Mouse (Mus musculus) liver, embryonic 16.5 days (tissue): ENCODE data around the gene Myl7. TPM values are rescaled to one million over a fixed set of nuclear protein-coding genes. Genes with fewer than 3 reads are reported as not detected.

Source experiments
- ATAC-seq: fragments of 200-750 bp; cut with Nextera tagmentation; 2 replicates; pipeline ENCODE4 v1.8.0; 2017; ENCODE audit warnings: low read depth, mild to moderate bottlenecking, moderate number of reproducible peaks, moderate library complexity
- H3K27ac ChIP-seq: fragments of 300-500 bp; sonication (generic); 2 replicates; pipeline ENCODE4 v1.5.1; 2014; ENCODE audit warnings: mild to moderate bottlenecking, low read length
- H3K27me3 ChIP-seq: fragments of 300-500 bp; sonication (generic); 2 replicates; pipeline ENCODE4 v1.6.1; 2014; ENCODE audit warnings: low read depth, low read length, mixed read lengths; ENCODE audit not compliant: control insufficient read depth, insufficient read depth
- H3K36me3 ChIP-seq: fragments of 300-500 bp; sonication (generic); 2 replicates; pipeline ENCODE4 v1.6.1; 2014; ENCODE audit warnings: mild to moderate bottlenecking; ENCODE audit not compliant: control insufficient read depth, insufficient read depth
- H3K4me1 ChIP-seq: fragments of 300-500 bp; sonication (generic); 2 replicates; pipeline ENCODE4 v1.6.1; 2014; ENCODE audit warnings: low read depth, low read length, mixed read lengths; ENCODE audit not compliant: control insufficient read depth
- H3K4me2 ChIP-seq: fragments of 300-500 bp; sonication (generic); 2 replicates; pipeline ENCODE4 v1.6.1; 2014; ENCODE audit warnings: low read depth, low read length, mixed read lengths
- H3K4me3 ChIP-seq: fragments of 300-500 bp; sonication (generic); 2 replicates; pipeline ENCODE4 v1.5.1; 2014; ENCODE audit warnings: low read depth, mild to moderate bottlenecking, low read length
- H3K9ac ChIP-seq: fragments of 300-500 bp; sonication (generic); 2 replicates; pipeline ENCODE4 v1.6.1; 2014; ENCODE audit warnings: low read depth, low read length
- H3K9me3 ChIP-seq: fragments of 300-500 bp; sonication (generic); replicated peaks from 2 replicates; pipeline ENCODE4 v1.6.1; 2016; ENCODE audit warnings: low read length; ENCODE audit not compliant: control insufficient read depth
- WGBS: fragments of 180-500 bp; shearing (Covaris S2); extraction: QIAGEN DNeasy Blood & Tissue Kit; methylation state at CpG from one replicate; pipeline ENCODE4 v1.1.7; 2014; ENCODE audit not compliant: insufficient replicate concordance; 5-methylcytosine and 5-hydroxymethylcytosine counted together
- polyA plus RNA-seq: library from polyadenylated mRNA; unstranded; fragments of >200 nt; fragmentation: Nextera tagmentation; extraction: Ambion mirVana; gene quantifications from 2 replicates; pipeline ENCODE4 v1.2.1, GENCODE M21; 2015

The Myl7 gene
- polyA plus RNA-seq, 1 experiment from 2014 or later = 4.8 TPM

- Histone ChIP-seq H3K27me3 (no peaks in the 10 kb centered on the region; the same call in 1 of the 2 replicates), H3K27ac (peak overlapping the region; percentile 50), H3K9ac (no peak overlapping the region), H3K4me1 (peaks cover 6% of the 10 kb centered on the region), H3K4me2 (no peak overlapping the region), H3K36me3 (no peaks in the 10 kb centered on the region), H3K9me3 (no peaks in the 10 kb centered on the region), H3K4me3 (no peak overlapping the region)
- 37% methylated on average over 17 of the region's 17 CpGs for WGBS
- peak; percentile 68 for ATAC-seq
These were observed 21.9 kb upstream of the Myl7 start for GRCm38 (mm10) chr11:5920323-5920960.

GRCm38 (mm10) chr11:5919606-5920005 is 21.0 kb upstream of the Myl7 start:
- peak; percentile 90 for ATAC-seq
- H3K4me2 ChIP-seq = no peak overlapping the region; the same call in 1 of the 2 replicates
- H3K27me3 ChIP-seq = no peaks in the 10 kb centered on the region; the same call in 1 of the 2 replicates
- no peaks in the 10 kb centered on the region for H3K36me3 ChIP-seq
- H3K9me3 ChIP-seq = no peaks in the 10 kb centered on the region
- H3K27ac ChIP-seq = peak overlapping the region; percentile 50
- no peak overlapping the region for H3K9ac ChIP-seq
- H3K4me1 ChIP-seq = peaks cover 6% of the 10 kb centered on the region
- 69% methylated on average over 4 of the region's 4 CpGs for WGBS
- no peak overlapping the region for H3K4me3 ChIP-seq

- Histone ChIP-seq H3K27me3 (no peaks in the 10 kb centered on the region; the same call in 1 of the 2 replicates), H3K4me1 (peaks cover 6% of the 10 kb centered on the region), H3K27ac (no peak overlapping the region), H3K36me3 (no peaks in the 10 kb centered on the region), H3K4me2 (no peak overlapping the region), H3K4me3 (no peak overlapping the region), H3K9ac (no peak overlapping the region), H3K9me3 (no peaks in the 10 kb centered on the region)
- ATAC-seq = no peak
- WGBS = 27% methylated on average over 2 of the region's 2 CpGs
These were observed 19.5 kb upstream of the Myl7 start for GRCm38 (mm10) chr11:5918111-5918510.

- WGBS = 56% methylated on average over 8 of the region's 8 CpGs
- H3K27me3 ChIP-seq = no peaks in the 10 kb centered on the region
- no peaks in the 10 kb centered on the region for H3K36me3 ChIP-seq
These were observed 17.6 kb upstream of the Myl7 start for GRCm38 (mm10) chr11:5916178-5916548.

GRCm38 (mm10) chr11:5915429-5916177 is 17.0 kb upstream of the Myl7 start:
- Histone ChIP-seq H3K4me1 (peaks cover 6% of the 10 kb centered on the region), H3K27ac (no peak overlapping the region), H3K9me3 (no peaks in the 10 kb centered on the region), H3K36me3 (no peaks in the 10 kb centered on the region), H3K9ac (no peak overlapping the region), H3K4me3 (no peak overlapping the region), H3K27me3 (no peaks in the 10 kb centered on the region), H3K4me2 (no peak overlapping the region)
- ATAC-seq = no peak
- WGBS = 38% methylated on average over 5 of the region's 5 CpGs

More at GRCm38 (mm10) chr11:5916178-5916548, 17.6 kb upstream of the Myl7 start:
- Histone ChIP-seq H3K27ac (no peak overlapping the region), H3K9ac (no peak overlapping the region), H3K9me3 (no peaks in the 10 kb centered on the region), H3K4me3 (no peak overlapping the region), H3K4me2 (no peak overlapping the region), H3K4me1 (peaks cover 6% of the 10 kb centered on the region)
- ATAC-seq = no peak

- Histone ChIP-seq H3K4me2 (no peak overlapping the region), H3K36me3 (no peaks in the 10 kb centered on the region), H3K9me3 (no peaks in the 10 kb centered on the region), H3K27ac (no peak overlapping the region), H3K9ac (no peak overlapping the region), H3K4me3 (no peak overlapping the region), H3K4me1 (peaks cover under 1% of the 10 kb centered on the region; the same call in 1 of the 2 replicates), H3K27me3 (no peaks in the 10 kb centered on the region)
- 32% methylated on average over 5 of the region's 5 CpGs for WGBS
- peak; percentile 37; the same call in 1 of the 2 replicates for ATAC-seq
These were observed 16.4 kb upstream of the Myl7 start for GRCm38 (mm10) chr11:5914940-5915339.

GRCm38 (mm10) chr11:5913936-5914335 is 15.4 kb upstream of the Myl7 start:
- H3K4me3 ChIP-seq = no peak overlapping the region

GRCm38 (mm10) chr11:5913256-5913655 is 14.7 kb upstream of the Myl7 start:
- no peak overlapping the region for H3K27ac ChIP-seq
- no peak overlapping the region for H3K4me3 ChIP-seq
- no peak overlapping the region for H3K9ac ChIP-seq
- no peaks in the 10 kb centered on the region for H3K36me3 ChIP-seq
- ATAC-seq = no peak
- 65% methylated on average over 8 of the region's 8 CpGs for WGBS
- no peaks in the 10 kb centered on the region; the same call in 1 of the 2 replicates for H3K4me1 ChIP-seq
- no peak overlapping the region for H3K4me2 ChIP-seq
- H3K27me3 ChIP-seq = no peaks in the 10 kb centered on the region
- H3K9me3 ChIP-seq = no peaks in the 10 kb centered on the region

More at GRCm38 (mm10) chr11:5913936-5914335, 15.4 kb upstream of the Myl7 start:
- no peak overlapping the region for H3K27ac ChIP-seq
- no peaks in the 10 kb centered on the region for H3K9me3 ChIP-seq
- H3K4me1 ChIP-seq = no peaks in the 10 kb centered on the region; the same call in 1 of the 2 replicates
- H3K9ac ChIP-seq = no peak overlapping the region
- no peaks in the 10 kb centered on the region for H3K36me3 ChIP-seq
- H3K27me3 ChIP-seq = no peaks in the 10 kb centered on the region
- no peak for ATAC-seq
- WGBS = 53% methylated on average over 4 of the region's 4 CpGs
- H3K4me2 ChIP-seq = no peak overlapping the region

GRCm38 (mm10) chr11:5912635-5913034 is 14.1 kb upstream of the Myl7 start:
- no peaks in the 10 kb centered on the region for H3K27me3 ChIP-seq
- no peaks in the 10 kb centered on the region for H3K36me3 ChIP-seq
- no peak for ATAC-seq

More at GRCm38 (mm10) chr11:5912635-5913034, 14.1 kb upstream of the Myl7 start:
- Histone ChIP-seq H3K4me2 (no peak overlapping the region), H3K27ac (no peak overlapping the region), H3K9me3 (no peaks in the 10 kb centered on the region), H3K4me3 (no peak overlapping the region), H3K4me1 (no peaks in the 10 kb centered on the region; the same call in 1 of the 2 replicates), H3K9ac (no peak overlapping the region)
- WGBS = 16% methylated on average over 5 of the region's 5 CpGs
